ENCODE assay signal across 8 mouse cellular contexts in genomic region chr12:80691671-80692091, GRCm38 (mm10). TPM values are rescaled to one million over a fixed set of nuclear protein-coding genes. Genes with fewer than 3 reads are reported as not detected.
DNase-seq lines count a peak whose midpoint lies in the region; ATAC-seq and TF ChIP-seq lines count a peak whose summit lies in the region.

No protein-coding gene starts in this region.

- peak overlapping the region; percentile 72 for H3K4me2 ChIP-seq in lung, embryonic 14.5 days

- H3K27me3 ChIP-seq in lung, embryonic 14.5 days (ENCODE audit: insufficient read depth, low read length) = peaks cover 37% of the 10 kb centered on the region

- H3K4me1 ChIP-seq in lung, embryonic 14.5 days (ENCODE audit: insufficient read depth) = peaks cover 6% of the 10 kb centered on the region; the same call in 1 of the 2 replicates

- no peak for ATAC-seq in lung, embryonic 14.5 days (ENCODE audit: insufficient read depth)

- peak overlapping the region; percentile 41 for H3K4me3 ChIP-seq in lung, embryonic 14.5 days (ENCODE audit: low read depth, low read length)

- DNase-seq in cerebellum, adult 9-11 months = peak; percentile 10
- DNase-seq in cerebellum, adult 11-12 months = no peak
- peak; percentile 19 for DNase-seq in embryo, embryonic 11 days
- DNase-seq in kidney, adult 11 months = peak; percentile 35
- peak; percentile 31 for DNase-seq in lung, embryonic 14.5 days
- DNase-seq in Muller cell, postnatal 12 days (ENCODE audit: inconsistent ontology term) = no peak
- no peak for DNase-seq in MN1 (ENCODE audit: low spot score)
- DNase-seq in thymus, postnatal 0 days (ENCODE audit: low spot score) = no peak

- 12% methylated on average over 12 of the region's 12 CpGs for WGBS in lung, embryonic 14.5 days

- H3K36me3 ChIP-seq in lung, embryonic 14.5 days (ENCODE audit: insufficient read depth) = no peaks in the 10 kb centered on the region

- H3K9ac ChIP-seq in lung, embryonic 14.5 days = no peak overlapping the region

- no peaks in the 10 kb centered on the region for H3K9me3 ChIP-seq in lung, embryonic 14.5 days (ENCODE audit: low read depth, low read length)

- no peak for TF ChIP-seq CTCF in lung, embryonic 14.5 days (IDR thresholded peaks at IDR 0.05; ENCODE audit: low read depth)

- H3K27ac ChIP-seq in lung, embryonic 14.5 days (ENCODE audit: low read depth) = no peak overlapping the region

RNA-seq across cellular contexts. Expression of gene Plekhd1, which starts 0.7 kb away (rescaled TPM):
- 2.7 and 4.6 TPM in 2 replicates for polyA plus RNA-seq in lung, embryonic 14.5 days (2014; fragmentation: Nextera tagmentation; extraction: Ambion mirVana)
- polyA plus RNA-seq in thymus, postnatal 0 days (2015; fragmentation: Nextera tagmentation; extraction: Ambion mirVana) = 0.08 and 0.16 TPM in 2 replicates

RNA-seq across cellular contexts. Expression of gene Erh, which starts 47.5 kb away (rescaled TPM):
- 357 and 369 TPM in 2 replicates for polyA plus RNA-seq in lung, embryonic 14.5 days (2014; fragmentation: Nextera tagmentation; extraction: Ambion mirVana)
- 245 and 278 TPM in 2 replicates for polyA plus RNA-seq in thymus, postnatal 0 days (2015; fragmentation: Nextera tagmentation; extraction: Ambion mirVana)

RNA-seq across cellular contexts. Expression of gene Slc39a9, which starts 48.0 kb away (rescaled TPM):
- 33.9 and 38.2 TPM in 2 replicates for polyA plus RNA-seq in lung, embryonic 14.5 days (2014; fragmentation: Nextera tagmentation; extraction: Ambion mirVana)
- 16.7 and 17.6 TPM in 2 replicates for polyA plus RNA-seq in thymus, postnatal 0 days (2015; fragmentation: Nextera tagmentation; extraction: Ambion mirVana)

Comparison
In these comparisons a context has a peak if more than half of its experiments do, and no peak if none do; other contexts are left out.
1. DNase-seq: peak in cerebellum, adult 9-11 months (single experiment), embryo, embryonic 11 days (single experiment), kidney, adult 11 months (single experiment) and lung, embryonic 14.5 days (single experiment); none in cerebellum, adult 11-12 months (single experiment), Muller cell, postnatal 12 days (single experiment), MN1 (single experiment) and thymus, postnatal 0 days (single experiment).